Comparison of ENCODE assay signal across 13 mouse cellular contexts in genomic region chr19:46915406-46916080, GRCm38 (mm10).
DNase-seq lines count a peak whose midpoint lies in the region; ATAC-seq and TF ChIP-seq lines count a peak whose summit lies in the region.
"Had no signal": no experiment of that assay in that cellular context is flagged by ENCODE, and none has a peak within 500 bp of the region (broad histone marks: within the 10 kb centered on the region; RNA-seq: fewer than 3 reads in every experiment).

No protein-coding gene starts in this region.

- no peak for TF ChIP-seq CTCF in heart, adult 2 months (IDR thresholded peaks at IDR 0.05)
- TF ChIP-seq CTCF in liver, postnatal 0 days (IDR thresholded peaks at IDR 0.05; ENCODE audit: low read depth) = no peak

- H3K27ac ChIP-seq in heart, adult 2 months = peak overlapping the region; percentile 24
- H3K27ac ChIP-seq in liver, embryonic 12.5 days = 0 out of 2 replicates have a peak overlapping the region, but pooled peaks have one; percentile 45
- H3K27ac ChIP-seq in liver, postnatal 0 days (ENCODE audit: low read depth) = no peak overlapping the region
- H3K27ac ChIP-seq: forebrain, embryonic 10.5 days; liver, embryonic 15.5 days had no signal

- H3K27me3 ChIP-seq in heart, adult 2 months (ENCODE audit: control insufficient read depth, insufficient read depth, low read length) = no peaks in the 10 kb centered on the region
- no peaks in the 10 kb centered on the region for H3K27me3 ChIP-seq in liver, embryonic 12.5 days (replicated peaks)
- no peaks in the 10 kb centered on the region for H3K27me3 ChIP-seq in liver, postnatal 0 days (ENCODE audit: insufficient read depth, low read length)
- H3K27me3 ChIP-seq: liver, embryonic 15.5 days had no signal

- H3K4me1 ChIP-seq in heart, adult 2 months (ENCODE audit: control insufficient read depth, insufficient read depth, low read length) = no peaks in the 10 kb centered on the region; the same call in 1 of the 2 replicates
- H3K4me1 ChIP-seq in liver, embryonic 12.5 days = peaks cover 45% of the 10 kb centered on the region
- H3K4me1 ChIP-seq in liver, postnatal 0 days (ENCODE audit: insufficient read depth) = no peaks in the 10 kb centered on the region

- ATAC-seq in liver, embryonic 12.5 days = no peak
- ATAC-seq in liver, postnatal 0 days = no peak
- ATAC-seq in erythroid progenitor cell, adult 5-6 weeks (replicated peaks; ENCODE audit: low FRiP score, poor library complexity, severe bottlenecking) = peak; percentile 41; the same call in 1 of the 2 replicates
- ATAC-seq: CD4-positive, CD25-positive, alpha-beta regulatory T cell, adult 4 months; intestine, postnatal 0 days had no signal

- peaks cover 5% of the 10 kb centered on the region; the same call in 1 of the 2 replicates for H3K36me3 ChIP-seq in heart, adult 2 months (ENCODE audit: control insufficient read depth, insufficient read depth, low read length)
- H3K36me3 ChIP-seq in liver, embryonic 12.5 days = peaks cover 12% of the 10 kb centered on the region
- H3K36me3 ChIP-seq in liver, postnatal 0 days (replicated peaks; ENCODE audit: insufficient read depth, low read length) = peaks cover 9% of the 10 kb centered on the region

- TF ChIP-seq POLR2A in heart, adult 2 months (IDR thresholded peaks at IDR 0.05; ENCODE audit: insufficient read depth, low read depth, low read length) = no peak

- H3K9me3 ChIP-seq in liver, embryonic 12.5 days (replicated peaks) = no peaks in the 10 kb centered on the region
- H3K9me3 ChIP-seq in liver, postnatal 0 days (ENCODE audit: low read length) = no peaks in the 10 kb centered on the region
- H3K9me3 ChIP-seq: liver, embryonic 15.5 days had no signal

- no peak overlapping the region for H3K4me2 ChIP-seq in liver, embryonic 12.5 days
- H3K4me2 ChIP-seq in liver, postnatal 0 days (ENCODE audit: low read depth, low read length) = no peak overlapping the region
- H3K4me2 ChIP-seq: liver, embryonic 15.5 days had no signal

- H3K9ac ChIP-seq in heart, adult 2 months (ENCODE audit: low read depth, low read length) = no peak overlapping the region
- H3K9ac ChIP-seq in liver, embryonic 12.5 days = no peak overlapping the region
- H3K9ac ChIP-seq in liver, postnatal 0 days (replicated peaks) = no peak overlapping the region
- H3K9ac ChIP-seq: liver, embryonic 15.5 days had no signal

- WGBS in heart, adult 2 months = 56% methylated on average over 9 of the region's 9 CpGs
- WGBS in liver, embryonic 12.5 days (ENCODE audit: insufficient replicate concordance) = 72% methylated on average over 9 of the region's 9 CpGs
- 81% methylated on average over 9 of the region's 9 CpGs for WGBS in liver, postnatal 0 days (ENCODE audit: insufficient replicate concordance)

- intact Hi-C loops in heart, adult 2 months (cut with DNase I) = loop anchor here (5.0 kb wide), 1 partner anchor 42 kb away; no protein-coding TSS in a partner anchor
- intact Hi-C loops in heart, postnatal 14 days (cut with DNase I) = no loop called here

- H3K4me3 ChIP-seq in heart, adult 2 months = no peak overlapping the region
- no peak overlapping the region for H3K4me3 ChIP-seq in liver, embryonic 12.5 days
- H3K4me3 ChIP-seq in liver, postnatal 0 days (ENCODE audit: low read depth, low read length) = no peak overlapping the region
- H3K4me3 ChIP-seq: forebrain, embryonic 10.5 days; liver, embryonic 15.5 days had no signal

- H3K79me2 ChIP-seq in heart, adult 2 months (replicated peaks; ENCODE audit: control insufficient read depth, insufficient read depth, low read length) = no peaks in the 10 kb centered on the region

- no peak for DNase-seq in heart, adult 2 months
- no peak for DNase-seq in heart, postnatal 14 days
- DNase-seq in liver, postnatal 0 days = no peak
- DNase-seq in WW6 (ENCODE audit: low read depth, low spot score) = peak; percentile 50
- DNase-seq in right cerebral cortex, postnatal 10 days (ENCODE audit: low spot score in 2 of 2) = no peak
- no peak for DNase-seq in cerebellum, postnatal 36 days
- DNase-seq: adrenal gland, postnatal 25 days had no signal

- no peak for TF ChIP-seq EP300 in heart, adult 2 months (IDR thresholded peaks at IDR 0.05; ENCODE audit: insufficient read depth, low read depth, low read length)
- TF ChIP-seq EP300 in liver, postnatal 0 days (IDR thresholded peaks at IDR 0.05; ENCODE audit: low read depth) = no peak
